Mouse (Mus musculus): ENCODE data around the gene Brf1. TPM values are rescaled to one million over a fixed set of nuclear protein-coding genes. Genes with fewer than 3 reads are reported as not detected.

Brf1 gene
- polyA plus RNA-seq, 1 experiment from 2014 or later, result 67.3 TPM

GRCm38 (mm10) chr12:112941776-112942713 is 58.5 kb downstream of the Brf1 start, which contains the start of gene Nudt14:
TSS of gene Nudt14 (minus strand) at chr12:112942124.
- WGBS, result 2% methylated on average over 58 of the region's 58 CpGs
- Histone ChIP-seq H3K4me1 (peaks cover 20% of the 10 kb centered on the region), H3K9me3 (no peaks in the 10 kb centered on the region), H3K4me3 (peak within 1 kb of the TSS; percentile 73), H3K27me3 (no peaks in the 10 kb centered on the region), H3K9ac (replicated peaks) (peak within 1 kb of the TSS; percentile 76), H3K36me3 (no peaks in the 10 kb centered on the region), H3K4me2 (replicated peaks) (peak within 1 kb of the TSS; percentile 81), H3K27ac (replicated peaks) (peak within 1 kb of the TSS; percentile 53; the same call in 1 of the 2 replicates)
- peak; percentile 81 for ATAC-seq (replicated peaks)

GRCm38 (mm10) chr12:112941156-112941775 is 59.2 kb downstream of the Brf1 start:
- Histone ChIP-seq H3K4me1 (peaks cover 20% of the 10 kb centered on the region), H3K4me3 (peak overlapping the region; percentile 73), H3K4me2 (replicated peaks) (peak overlapping the region; percentile 81), H3K27ac (replicated peaks) (peak overlapping the region; percentile 53; the same call in 1 of the 2 replicates), H3K9ac (replicated peaks) (peak overlapping the region; percentile 76), H3K27me3 (no peaks in the 10 kb centered on the region), H3K9me3 (no peaks in the 10 kb centered on the region), H3K36me3 (no peaks in the 10 kb centered on the region)
- 46% methylated on average over 10 of the region's 10 CpGs for WGBS
- peak; percentile 14 for ATAC-seq (replicated peaks)

GRCm38 (mm10) chr12:112940710-112941109 is 59.8 kb downstream of the Brf1 start:
- Histone ChIP-seq H3K36me3 (no peaks in the 10 kb centered on the region), H3K9ac (replicated peaks) (no peak overlapping the region), H3K27me3 (no peaks in the 10 kb centered on the region), H3K4me3 (no peak overlapping the region), H3K4me2 (replicated peaks) (no peak overlapping the region), H3K9me3 (no peaks in the 10 kb centered on the region), H3K27ac (replicated peaks) (no peak overlapping the region), H3K4me1 (peaks cover 20% of the 10 kb centered on the region)
- ATAC-seq (replicated peaks), result no peak
- 77% methylated on average over 9 of the region's 9 CpGs for WGBS

- no peak for ATAC-seq (replicated peaks)
Measured at GRCm38 (mm10) chr12:112940238-112940637, 60.3 kb downstream of the Brf1 start.

GRCm38 (mm10) chr12:112938873-112939565 is 61.5 kb downstream of the Brf1 start:
- 53% methylated on average over 10 of the region's 10 CpGs for WGBS
- H3K4me1 ChIP-seq, result peaks cover 20% of the 10 kb centered on the region
- no peak for ATAC-seq (replicated peaks)

More at GRCm38 (mm10) chr12:112940238-112940637, 60.3 kb downstream of the Brf1 start:
- Histone ChIP-seq H3K9me3 (no peaks in the 10 kb centered on the region), H3K27me3 (no peaks in the 10 kb centered on the region), H3K36me3 (no peaks in the 10 kb centered on the region), H3K4me3 (no peak overlapping the region), H3K27ac (replicated peaks) (no peak overlapping the region), H3K4me2 (replicated peaks) (no peak overlapping the region), H3K4me1 (peaks cover 20% of the 10 kb centered on the region), H3K9ac (replicated peaks) (no peak overlapping the region)
- 90% methylated on average over 4 of the region's 4 CpGs for WGBS

GRCm38 (mm10) chr12:112938366-112938765 is 62.1 kb downstream of the Brf1 start:
- H3K4me2 ChIP-seq (replicated peaks), result no peak overlapping the region
- H3K4me1 ChIP-seq, result peaks cover 20% of the 10 kb centered on the region
- H3K9ac ChIP-seq (replicated peaks), result no peak overlapping the region
- WGBS, result 82% methylated on average over 10 of the region's 10 CpGs
- ATAC-seq (replicated peaks), result no peak
- no peaks in the 10 kb centered on the region for H3K27me3 ChIP-seq
- no peaks in the 10 kb centered on the region for H3K36me3 ChIP-seq
- no peak overlapping the region for H3K27ac ChIP-seq (replicated peaks)
- H3K9me3 ChIP-seq, result no peaks in the 10 kb centered on the region
- no peak overlapping the region for H3K4me3 ChIP-seq

More at GRCm38 (mm10) chr12:112938873-112939565, 61.5 kb downstream of the Brf1 start:
- Histone ChIP-seq H3K36me3 (no peaks in the 10 kb centered on the region), H3K4me2 (replicated peaks) (no peak overlapping the region), H3K27ac (replicated peaks) (no peak overlapping the region), H3K9ac (replicated peaks) (no peak overlapping the region), H3K9me3 (no peaks in the 10 kb centered on the region), H3K27me3 (no peaks in the 10 kb centered on the region), H3K4me3 (no peak overlapping the region)

- H3K9ac ChIP-seq (replicated peaks), result no peak overlapping the region
Measured at GRCm38 (mm10) chr12:112937906-112938305, 62.6 kb downstream of the Brf1 start.

GRCm38 (mm10) chr12:112932647-112933046 is 67.9 kb downstream of the Brf1 start:
- Histone ChIP-seq H3K27ac (replicated peaks) (no peak overlapping the region), H3K36me3 (no peaks in the 10 kb centered on the region), H3K4me2 (replicated peaks) (no peak overlapping the region), H3K4me1 (peaks cover 21% of the 10 kb centered on the region), H3K9ac (replicated peaks) (no peak overlapping the region), H3K4me3 (no peak overlapping the region), H3K27me3 (peaks cover 28% of the 10 kb centered on the region; the same call in 1 of the 2 replicates), H3K9me3 (no peaks in the 10 kb centered on the region)
- ATAC-seq (replicated peaks), result no peak
- 67% methylated on average over 7 of the region's 7 CpGs for WGBS

More at GRCm38 (mm10) chr12:112937906-112938305, 62.6 kb downstream of the Brf1 start:
- Histone ChIP-seq H3K4me2 (replicated peaks) (no peak overlapping the region), H3K4me3 (no peak overlapping the region), H3K9me3 (no peaks in the 10 kb centered on the region), H3K27me3 (no peaks in the 10 kb centered on the region), H3K36me3 (no peaks in the 10 kb centered on the region), H3K4me1 (peaks cover 20% of the 10 kb centered on the region), H3K27ac (replicated peaks) (no peak overlapping the region)
- ATAC-seq (replicated peaks), result no peak
- 63% methylated on average over 9 of the region's 9 CpGs for WGBS

GRCm38 (mm10) chr12:112929562-112930352 is 70.7 kb downstream of the Brf1 start, which contains the start of gene Jag2:
TSS of gene Jag2 (minus strand) at chr12:112929776.
- no peaks in the 10 kb centered on the region for H3K36me3 ChIP-seq
- H3K9ac ChIP-seq (replicated peaks), result peak within 1 kb of the TSS; percentile 68
- WGBS, result under 1% methylated on average over 75 of the region's 85 CpGs
- H3K9me3 ChIP-seq, result no peaks in the 10 kb centered on the region
- peaks cover 26% of the 10 kb centered on the region for H3K4me1 ChIP-seq
- peak within 1 kb of the TSS; percentile 75 for H3K4me3 ChIP-seq
- peaks cover 29% of the 10 kb centered on the region; the same call in 1 of the 2 replicates for H3K27me3 ChIP-seq
- peak; percentile 55 for ATAC-seq (replicated peaks)
- H3K4me2 ChIP-seq (replicated peaks), result peak within 1 kb of the TSS; percentile 89
- H3K27ac ChIP-seq (replicated peaks), result peak within 1 kb of the TSS; percentile 72

- Histone ChIP-seq H3K4me3 (peak overlapping the region; percentile 75), H3K27ac (replicated peaks) (peak overlapping the region; percentile 72), H3K9me3 (no peaks in the 10 kb centered on the region), H3K27me3 (peaks cover 29% of the 10 kb centered on the region; the same call in 1 of the 2 replicates), H3K9ac (replicated peaks) (peak overlapping the region; percentile 68), H3K36me3 (no peaks in the 10 kb centered on the region), H3K4me2 (replicated peaks) (peak overlapping the region; percentile 89), H3K4me1 (peaks cover 26% of the 10 kb centered on the region)
- under 1% methylated on average over 121 of the region's 124 CpGs for WGBS
- ATAC-seq (replicated peaks), result peak; percentile 51
Measured at GRCm38 (mm10) chr12:112928401-112929241, 71.9 kb downstream of the Brf1 start.

Measured in forebrain, embryonic 15.5 days (tissue).